Mouse (Mus musculus) embryo, embryonic 11.5 days (tissue): ENCODE measurements at regions not wholly inside any gene's neighbourhood (a gene's known extent, or its start where the extent isn't known, plus 50 kb on each side); places are given as distances from the start of the nearest gene placed in this dataset.

ENCODE experiments used
- DNase-seq: peaks from one replicate; pipeline ENCODE4 v3.0.0-alpha.2; 2012; ENCODE audit warnings: low read depth, low spot score

DNA sequence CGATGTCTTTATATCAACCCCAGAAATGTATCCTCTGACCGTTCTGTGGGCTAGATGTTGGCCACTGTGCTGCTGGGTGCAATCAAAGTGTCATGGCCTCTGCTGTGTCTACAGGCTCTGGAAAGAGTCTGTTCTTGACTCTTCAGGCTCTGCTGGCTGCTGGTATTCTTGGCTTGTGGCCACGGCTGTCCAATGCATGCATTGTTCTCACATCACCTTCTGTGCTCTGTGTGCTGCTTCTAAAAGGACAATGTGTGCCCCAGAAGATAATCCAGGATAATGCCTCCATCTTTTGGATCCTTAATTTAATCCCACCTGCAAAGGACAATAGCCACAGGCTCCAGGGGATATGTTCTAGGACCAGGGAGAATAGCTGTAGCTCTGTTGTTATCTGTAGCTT lies 77.5 kb upstream of the Dapl1 start:
- no peak for DNase-seq

DNA sequence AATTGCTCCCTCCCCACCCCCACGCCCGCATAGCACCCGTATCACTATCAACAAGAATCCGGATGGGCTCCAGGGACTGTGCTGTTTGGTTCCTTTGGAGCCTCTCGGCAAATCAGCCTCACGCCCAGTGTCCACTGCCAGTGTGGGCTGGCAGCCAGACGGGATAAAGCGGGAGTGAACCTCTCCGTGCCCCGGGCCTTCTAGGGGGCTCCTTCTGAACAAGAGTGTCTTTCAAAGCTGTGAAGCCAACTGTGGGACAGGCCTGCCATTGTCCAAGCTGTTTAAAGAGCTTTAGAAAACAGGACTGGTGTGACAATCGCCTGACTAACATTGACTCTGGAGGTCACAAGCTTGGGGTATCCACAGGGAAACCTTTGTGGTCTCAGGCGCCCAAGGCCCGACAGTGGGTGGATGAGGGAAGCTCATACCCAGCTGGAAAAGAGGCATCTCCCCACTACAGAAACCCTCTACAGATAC lies 76.9 kb upstream of the Dapl1 start:
- no peak for DNase-seq

DNA sequence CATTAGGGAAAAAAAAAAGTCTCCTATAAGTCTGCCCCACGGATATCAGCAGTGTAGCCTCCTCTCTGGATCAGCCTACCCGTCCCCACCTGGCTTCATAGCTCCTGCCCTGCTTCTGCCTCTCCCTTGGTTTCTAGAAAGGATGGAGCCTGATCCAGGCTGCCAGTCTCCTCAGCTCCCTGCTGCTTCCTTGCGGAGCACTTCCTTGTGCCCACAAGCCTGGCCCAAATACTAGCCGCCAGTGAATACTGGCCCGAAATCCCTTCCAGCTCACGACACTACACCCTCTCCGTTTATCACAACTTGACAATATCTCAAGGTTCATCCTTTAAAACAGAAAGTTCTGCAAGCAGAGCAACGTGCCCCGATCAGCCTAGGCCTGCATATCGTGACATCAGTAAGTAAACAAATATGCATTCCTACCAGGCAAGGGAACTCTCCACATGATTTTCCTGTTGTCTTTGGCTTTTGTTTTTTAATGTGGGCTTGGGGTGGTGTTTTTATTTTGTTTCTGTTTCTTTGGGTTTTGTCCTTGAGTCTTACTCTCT lies 76.3 kb upstream of the Dapl1 start:
- no peak for DNase-seq

DNA sequence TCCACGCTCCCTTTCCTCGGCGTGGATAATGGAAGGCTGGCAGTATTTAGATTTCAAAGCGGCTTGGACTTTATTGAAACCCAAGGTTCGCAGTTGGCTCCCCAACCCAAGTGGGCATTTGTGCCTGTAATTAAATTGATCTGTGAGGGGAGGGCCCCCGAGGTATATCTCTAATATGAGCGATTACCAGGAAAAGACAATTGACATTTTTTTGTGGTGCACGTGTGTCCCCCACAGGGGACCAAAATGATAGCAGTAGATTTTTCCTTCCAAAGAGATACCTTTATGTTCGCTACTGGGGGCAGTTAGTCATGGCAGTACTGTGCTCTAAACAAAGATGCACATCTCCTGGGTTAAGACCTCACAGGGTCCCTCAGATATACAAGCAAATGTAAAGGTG lies 69.8 kb upstream of the Dapl1 start:
- DNase-seq = no peak

DNA sequence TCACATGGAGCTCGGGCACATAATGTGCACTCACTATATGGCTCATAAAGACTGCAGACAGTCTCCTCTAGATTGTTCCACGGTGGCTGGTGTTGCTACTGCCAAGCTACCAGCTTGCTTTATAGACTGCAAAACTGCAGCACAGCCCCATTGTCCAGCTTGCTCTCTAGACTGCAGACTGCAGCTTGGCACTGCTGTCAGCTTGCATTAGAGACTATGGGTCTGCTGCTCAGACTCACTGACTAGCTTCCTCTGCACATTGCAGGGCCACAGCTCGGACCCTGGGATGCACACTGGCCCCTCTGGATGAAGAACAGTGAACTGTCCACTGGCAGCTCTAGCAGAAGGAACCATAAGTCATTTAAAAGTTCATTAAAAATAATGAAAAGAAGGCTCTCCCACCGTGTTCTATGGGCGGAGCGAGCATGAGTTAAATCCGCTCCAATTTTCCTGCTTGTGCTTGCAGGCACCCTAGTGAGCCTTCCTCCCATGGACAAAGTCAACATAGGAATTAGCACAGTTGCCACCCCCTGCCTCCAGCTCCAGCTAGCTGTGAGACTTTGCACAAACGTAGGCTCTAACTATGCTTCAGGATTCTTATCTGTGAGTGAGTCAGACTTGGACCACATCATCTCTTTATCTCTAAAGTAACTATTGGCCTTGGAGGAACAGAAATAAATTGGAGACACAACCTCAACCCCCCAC lies 67.8 kb upstream of the Dapl1 start:
- DNase-seq = no peak

DNA sequence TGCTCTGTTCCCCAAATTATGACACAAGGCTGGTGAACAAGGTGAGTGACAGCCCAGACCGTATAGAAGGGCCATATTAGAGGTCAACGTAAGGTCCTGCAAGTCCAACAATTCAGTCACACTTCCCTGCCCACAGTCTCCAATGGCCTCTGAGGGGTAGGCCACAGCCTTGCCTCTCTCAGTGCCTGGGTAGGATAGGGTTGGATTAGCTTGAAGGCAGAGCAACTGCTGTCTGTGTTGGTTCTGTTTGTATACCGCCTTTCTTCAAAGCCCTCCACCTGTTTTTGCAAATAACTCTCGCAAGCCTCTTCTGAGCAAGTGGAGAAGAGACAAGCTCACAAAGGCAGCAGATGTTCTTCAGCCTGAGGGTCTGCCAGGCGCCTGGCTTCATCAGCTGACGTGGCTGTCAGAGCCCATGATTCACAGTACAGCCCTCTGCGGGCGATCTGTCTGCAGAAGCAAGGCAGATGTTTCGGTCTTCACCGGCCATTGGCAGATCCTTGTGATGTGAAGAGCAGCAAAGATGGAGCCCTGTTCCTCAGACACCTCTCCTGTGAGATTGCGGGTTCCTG lies 67.0 kb upstream of the Dapl1 start:
- no peak for DNase-seq

DNA sequence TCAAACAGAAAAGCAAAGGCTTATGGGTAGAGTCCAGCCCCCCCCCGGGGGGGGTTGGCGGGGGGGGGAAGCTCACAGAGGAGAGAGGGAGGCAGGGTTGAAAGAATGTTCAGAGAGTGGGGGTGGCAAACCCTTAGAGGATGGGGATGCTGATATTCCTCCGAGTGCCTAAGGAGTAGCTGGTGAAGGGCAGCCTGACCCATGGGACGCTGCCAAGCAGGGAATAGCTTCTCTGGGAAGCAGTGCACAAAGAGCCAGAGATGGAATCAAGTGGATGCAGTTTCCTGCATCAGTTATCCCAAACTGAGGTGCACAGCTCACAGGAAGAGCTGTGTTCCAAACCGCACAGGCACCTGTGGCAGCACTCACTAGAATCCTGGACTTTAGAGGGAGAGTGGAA lies 64.0 kb upstream of the Dapl1 start:
- no peak for DNase-seq

DNA sequence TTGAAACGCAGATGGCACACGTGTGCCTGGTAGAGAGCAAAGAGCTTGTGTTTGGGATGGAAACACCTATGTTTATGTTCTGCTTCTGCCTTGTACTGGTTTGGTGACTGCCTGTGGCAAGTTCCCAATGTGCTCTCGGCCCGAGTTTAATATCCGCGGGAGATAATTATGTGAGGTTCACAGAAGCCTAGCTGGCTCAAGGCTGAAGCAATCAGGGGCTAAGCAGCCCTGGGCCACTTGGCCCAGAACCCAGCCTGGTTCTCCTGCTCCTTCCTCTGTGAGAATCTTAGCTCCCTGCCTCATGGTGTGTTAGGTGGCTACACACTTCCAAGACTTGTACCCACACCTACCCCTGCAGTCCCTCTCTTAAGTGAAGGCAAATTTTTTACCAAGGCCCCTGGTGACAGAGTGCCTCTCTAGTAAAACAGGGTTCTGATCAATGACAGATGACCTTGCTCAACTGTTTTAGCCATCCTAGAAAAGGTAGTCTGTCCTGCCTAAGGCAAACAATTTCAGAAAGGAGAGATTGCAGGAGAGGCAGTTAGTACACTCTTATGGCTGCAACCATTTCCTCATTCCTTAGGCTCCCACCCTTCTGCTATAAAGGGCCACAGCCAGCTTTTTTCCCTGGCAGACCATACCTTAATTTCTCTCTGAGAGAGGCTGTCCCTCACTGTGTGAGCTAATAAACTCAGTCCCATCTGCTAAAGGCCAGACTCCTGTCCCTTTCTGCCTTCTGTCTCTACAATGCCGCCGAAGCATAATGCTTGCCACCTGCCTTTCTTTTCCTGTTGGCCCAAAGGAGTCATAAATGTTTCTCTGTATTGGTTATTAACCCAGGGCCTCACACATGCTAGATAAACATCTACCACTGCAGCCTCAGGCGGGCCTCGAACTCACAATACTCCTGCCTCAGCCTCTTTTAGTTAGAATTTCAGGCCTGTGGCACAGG lies 61.9 kb upstream of the Dapl1 start:
- DNase-seq = no peak

DNA sequence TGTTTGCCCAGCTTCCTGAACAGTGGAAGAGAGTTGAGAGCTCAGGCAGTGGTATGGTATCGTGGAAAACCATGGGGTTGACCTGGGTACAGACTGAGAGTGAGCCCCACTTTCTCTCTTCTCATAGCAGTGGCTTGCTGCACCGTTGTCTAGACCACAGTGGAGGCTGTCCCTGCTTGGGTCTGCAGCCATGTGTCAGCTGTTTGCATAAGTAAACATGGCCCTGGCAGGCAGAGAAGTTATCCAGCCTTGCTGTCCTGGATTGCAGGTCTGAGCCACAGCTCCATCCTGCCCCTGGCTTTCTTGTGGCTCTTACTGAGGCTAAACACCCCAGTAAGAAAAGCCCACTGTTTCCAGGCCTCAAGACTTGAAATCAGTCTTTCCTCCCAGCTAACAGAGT lies 60.2 kb upstream of the Dapl1 start:
- no peak for DNase-seq

DNA sequence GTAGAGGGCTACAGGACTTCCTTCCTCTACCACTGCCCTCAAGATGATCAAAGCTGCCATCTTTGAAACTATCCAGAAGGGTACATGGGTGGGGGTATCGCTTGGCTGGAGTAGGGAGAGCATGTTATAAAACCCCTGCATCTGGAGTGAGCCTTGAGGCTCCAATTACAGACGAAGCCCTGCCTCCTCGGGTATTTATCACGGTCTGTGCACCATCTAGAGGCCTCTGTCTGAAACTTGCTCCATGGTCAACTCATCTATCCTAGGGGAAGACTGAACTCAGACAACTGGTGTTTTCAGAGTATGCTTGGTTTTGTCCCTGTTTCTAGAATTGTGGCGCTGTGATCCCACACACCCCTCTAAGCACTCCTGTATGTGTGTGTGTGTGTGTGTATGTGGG lies 59.7 kb upstream of the Dapl1 start:
- peak; percentile 49 for DNase-seq

DNA sequence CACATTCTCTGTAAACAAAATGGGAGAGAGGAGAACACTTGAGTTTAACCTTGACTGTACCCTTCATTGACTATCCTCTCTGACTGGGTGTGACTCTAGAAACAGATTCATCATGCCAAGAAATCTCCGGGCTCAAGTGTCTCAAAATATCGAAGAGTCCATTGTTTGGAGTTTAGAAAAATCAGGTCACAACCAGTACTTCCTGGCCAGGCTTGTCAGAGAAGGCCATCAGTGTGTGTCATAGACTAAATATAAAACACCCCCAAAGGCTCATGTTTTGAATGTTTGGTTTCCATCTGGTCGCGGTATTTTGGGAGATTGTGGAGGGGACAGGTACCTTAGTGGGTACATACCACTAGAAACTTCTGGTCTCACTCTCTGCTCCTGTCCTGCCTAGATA lies 58.6 kb upstream of the Dapl1 start:
- no peak for DNase-seq

DNA sequence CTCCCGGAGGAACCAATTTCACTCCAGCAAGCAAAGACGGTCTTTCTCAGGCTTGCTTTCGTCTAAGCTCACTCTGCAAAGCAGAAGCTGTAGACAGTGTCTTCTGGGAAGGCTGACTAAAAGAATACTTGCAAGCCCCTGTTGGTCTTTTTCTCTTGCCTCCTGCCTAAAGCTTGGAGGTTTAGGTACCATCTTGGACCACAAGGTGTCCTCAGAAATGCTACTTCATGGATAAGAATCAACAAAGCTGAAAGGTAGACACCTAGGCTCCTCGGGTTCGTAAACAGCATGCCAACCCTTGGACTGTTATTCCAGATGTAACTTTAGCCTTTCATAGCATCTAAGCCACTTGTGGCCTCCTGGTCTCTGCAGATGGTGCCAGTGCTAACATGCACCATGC lies 53.0 kb upstream of the Dapl1 start:
- DNase-seq = no peak

DNA sequence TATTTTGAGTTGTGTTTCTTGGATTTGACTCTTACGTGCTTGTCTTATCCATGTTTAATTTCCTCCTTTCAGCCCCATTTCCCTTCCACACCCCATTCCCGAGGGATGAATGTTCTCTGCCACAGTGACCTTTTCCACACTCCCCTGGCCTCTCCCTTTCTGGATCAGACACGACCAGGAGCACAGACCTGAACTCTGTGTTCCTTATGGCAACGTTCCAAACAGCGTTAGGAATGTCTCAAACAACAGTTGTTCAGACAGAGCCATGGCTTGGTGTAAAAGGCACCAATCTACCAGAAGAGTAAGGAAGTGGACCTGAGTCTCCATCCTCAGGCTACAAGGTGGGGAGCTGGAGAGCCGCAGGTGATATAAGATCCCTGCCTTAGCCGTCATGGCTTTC lies 52.6 kb upstream of the Dapl1 start:
- no peak for DNase-seq
